Mouse (Mus musculus) spleen, postnatal 14 days (tissue): ENCODE results near the gene Slc9b1.
A peak's percentile ranks its signal among the peaks of the same experiment; 100 is the strongest.

Experiments used
- DNase-seq, 2 experiments: peaks; one replicate each; pipeline ENCODE4 v3.0.0; 2021 to 2022; ENCODE audit warnings: low spot score in 2 of 2

Gene Slc9b1

GRCm38 (mm10) chr3:135393186-135393585, 45.4 kb downstream of the Slc9b1 start:
- DNase-seq, result no peak

- DNase-seq, result no peak
Measured at GRCm38 (mm10) chr3:135395085-135395484, 47.3 kb downstream of the Slc9b1 start.

- no peak for DNase-seq
Measured at GRCm38 (mm10) chr3:135396081-135396480, 48.3 kb downstream of the Slc9b1 start.

- no peak for DNase-seq
Measured at GRCm38 (mm10) chr3:135397112-135397511, 49.3 kb downstream of the Slc9b1 start.

GRCm38 (mm10) chr3:135402201-135402658, 54.4 kb downstream of the Slc9b1 start:
- peak; percentile 74 to 86 for DNase-seq

GRCm38 (mm10) chr3:135403211-135403610, 55.4 kb downstream of the Slc9b1 start:
- DNase-seq, result no peak

GRCm38 (mm10) chr3:135403856-135404255, 56.0 kb downstream of the Slc9b1 start:
- DNase-seq, result no peak

GRCm38 (mm10) chr3:135404599-135404998, 56.8 kb downstream of the Slc9b1 start:
- no peak for DNase-seq

GRCm38 (mm10) chr3:135407351-135407750, 59.5 kb downstream of the Slc9b1 start:
- DNase-seq, result no peak

GRCm38 (mm10) chr3:135409219-135409618, 61.4 kb downstream of the Slc9b1 start:
- DNase-seq, result no peak

GRCm38 (mm10) chr3:135411056-135411455, 63.2 kb downstream of the Slc9b1 start:
- no peak for DNase-seq

GRCm38 (mm10) chr3:135411824-135412223, 64.0 kb downstream of the Slc9b1 start:
- no peak for DNase-seq

GRCm38 (mm10) chr3:135417245-135417644, 69.4 kb downstream of the Slc9b1 start:
- DNase-seq, result no peak

GRCm38 (mm10) chr3:135417799-135418198, 70.0 kb downstream of the Slc9b1 start:
- DNase-seq, result no peak

GRCm38 (mm10) chr3:135420542-135421309, 72.9 kb downstream of the Slc9b1 start:
- DNase-seq, result no peak

- no peak for DNase-seq
Measured at GRCm38 (mm10) chr3:135421310-135421594, 73.4 kb downstream of the Slc9b1 start.

GRCm38 (mm10) chr3:135422232-135422855, 74.5 kb downstream of the Slc9b1 start:
- DNase-seq, result no peak

- DNase-seq, result peak; percentile 75 to 76
Measured at GRCm38 (mm10) chr3:135422856-135423607, 75.2 kb downstream of the Slc9b1 start.

GRCm38 (mm10) chr3:135423608-135424212, 75.9 kb downstream of the Slc9b1 start, which contains the start of gene Cisd2:
TSS of gene Cisd2 (minus strand) at chr3:135423925.
- no peak for DNase-seq

- no peak for DNase-seq
Measured at GRCm38 (mm10) chr3:135436901-135437616, 89.2 kb downstream of the Slc9b1 start.

GRCm38 (mm10) chr3:135437758-135438495, 90.1 kb downstream of the Slc9b1 start, which contains the start of gene Ube2d3:
TSS of gene Ube2d3 (plus strand) at chr3:135438149.
- peak; percentile 97 to 99 for DNase-seq
